Mouse (Mus musculus) Patski (cell line): ENCODE results near the gene F830045P16Rik. TPM values are rescaled to one million over a fixed set of nuclear protein-coding genes. Genes with fewer than 3 reads are reported as not detected.

Experiments used
- ATAC-seq: fragments of 100-300 bp; one replicate; pipeline ENCODE4 v1.8.0; 2021
- CTCF ChIA-PET: fragments of 350-600 bp; sonication (Branson Sonifier 250); formaldehyde crosslinking; loops from one replicate; lab custom pipeline; 2022; ENCODE audit warnings: inconsistent platforms; lab: Charles Lee
- POLR2A ChIA-PET: fragments of 350-600 bp; sonication (Branson Sonifier 250); formaldehyde crosslinking; loops from one replicate; lab custom pipeline; 2022; ENCODE audit warnings: antibody characterized with exemption, inconsistent platforms; lab: Charles Lee
- DNase-seq: peaks from one replicate; pipeline ENCODE4 v3.0.0-alpha.2; 2011; ENCODE audit warnings: low read depth, low spot score
- H3K27me3 ChIP-seq: fragments of 371-371 bp; one replicate; pipeline ENCODE4 v1.5.1; 2021
- CTCF ChIP-seq: fragments of 100-300 bp; IDR thresholded peaks from one replicate; pipeline ENCODE4 v1.5.1; 2021
- in situ Hi-C: fragments of 300-500 bp; cut with MboI; formaldehyde crosslinking; loops from 3 replicates; pipeline ENCODE4 v1.11.1; 2018; ENCODE audit warnings: low pct_unique_long_range_greater_than_20kb, mixed read lengths
- polyA plus RNA-seq: library from polyadenylated mRNA; unstranded; gene quantifications from one replicate; pipeline ENCODE4 v1.2.3, GENCODE M21; 2021

Gene F830045P16Rik
- not detected for polyA plus RNA-seq

- TF ChIP-seq CTCF, result no peak
- no peak for DNase-seq
- CTCF ChIA-PET, result interaction anchor here (1.1 kb wide), 1 partner anchor 19 kb away, joined by 3 read pairs; no protein-coding TSS in a partner anchor
- no peak for ATAC-seq
- POLR2A ChIA-PET, result no interaction called here
- no peaks in the 10 kb centered on the region for H3K27me3 ChIP-seq
- in situ Hi-C loops, result no loop called here
Measured at GRCm38 (mm10) chr2:129536377-129536776, at the start of gene F830045P16Rik. F830045P16Rik (minus strand) TSS chr2:129536602.

GRCm38 (mm10) chr2:129585904-129586514 is 49.6 kb upstream of the F830045P16Rik start:
- DNase-seq (no peak), ATAC-seq (no peak)
- in situ Hi-C loops, result no loop called here
- POLR2A ChIA-PET, result no interaction called here
- TF ChIP-seq CTCF, result no peak
- CTCF ChIA-PET, result no interaction called here
- peaks cover 2% of the 10 kb centered on the region for H3K27me3 ChIP-seq

DNA sequence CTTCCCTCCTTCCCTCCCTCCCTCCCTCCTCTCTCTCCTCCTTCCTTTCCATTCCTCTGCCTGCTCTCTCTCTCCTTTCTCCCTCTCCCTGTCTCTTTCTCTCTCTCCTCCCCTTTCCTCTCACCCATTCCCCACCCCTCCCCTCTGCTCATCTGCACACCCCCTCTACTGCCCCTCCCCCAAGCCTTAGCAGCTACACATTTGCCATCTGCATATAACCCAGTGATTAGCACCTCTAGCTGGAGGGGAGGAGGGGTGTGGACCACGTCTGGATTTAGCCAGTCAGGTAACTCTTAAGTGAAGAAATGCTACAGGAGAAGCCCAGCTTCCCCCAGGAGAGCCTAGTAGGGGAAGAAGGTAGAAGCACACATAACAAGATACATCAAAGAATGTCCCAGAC is 48.5 kb upstream of the F830045P16Rik start:
- no peak for DNase-seq
- ATAC-seq, result no peak
- ChIA-PET POLR2A (no interaction called here), CTCF (no interaction called here)
- in situ Hi-C loops, result no loop called here
- no peak for TF ChIP-seq CTCF
- H3K27me3 ChIP-seq, result peaks cover 2% of the 10 kb centered on the region

GRCm38 (mm10) chr2:129582261-129582660 is 45.9 kb upstream of the F830045P16Rik start:
- DNase-seq (no peak), ATAC-seq (no peak)
- TF ChIP-seq CTCF, result no peak
- in situ Hi-C loops, result no loop called here
- peaks cover 2% of the 10 kb centered on the region for H3K27me3 ChIP-seq
- CTCF ChIA-PET, result interaction anchor here (1.3 kb wide), 1 partner anchor 64 kb away, joined by 3 read pairs; no protein-coding TSS in a partner anchor
- POLR2A ChIA-PET, result no interaction called here

DNA sequence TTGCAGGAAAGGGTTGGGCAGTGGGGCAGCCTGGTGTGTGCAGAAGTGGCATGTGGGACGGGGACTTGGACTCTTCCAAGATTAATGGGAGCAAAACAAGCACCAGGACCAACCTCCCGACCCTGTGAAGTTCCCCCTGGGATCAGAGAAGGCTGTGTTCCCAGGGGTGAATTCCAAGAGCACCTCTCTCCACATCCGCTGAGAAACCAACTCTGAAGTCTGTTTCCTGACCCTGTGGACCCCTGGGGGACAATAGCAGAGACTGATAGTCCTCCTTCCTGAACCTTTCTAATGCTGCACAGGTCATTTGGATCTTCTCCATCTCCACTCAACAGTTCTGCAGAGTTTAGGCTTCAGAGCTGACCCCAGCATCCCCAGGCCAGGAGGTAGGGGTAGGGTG is 45.4 kb upstream of the F830045P16Rik start:
- no peaks in the 10 kb centered on the region for H3K27me3 ChIP-seq
- CTCF ChIA-PET, result no interaction called here
- ATAC-seq (no peak), DNase-seq (no peak)
- POLR2A ChIA-PET, result no interaction called here
- in situ Hi-C loops, result no loop called here
- TF ChIP-seq CTCF, result no peak

DNA sequence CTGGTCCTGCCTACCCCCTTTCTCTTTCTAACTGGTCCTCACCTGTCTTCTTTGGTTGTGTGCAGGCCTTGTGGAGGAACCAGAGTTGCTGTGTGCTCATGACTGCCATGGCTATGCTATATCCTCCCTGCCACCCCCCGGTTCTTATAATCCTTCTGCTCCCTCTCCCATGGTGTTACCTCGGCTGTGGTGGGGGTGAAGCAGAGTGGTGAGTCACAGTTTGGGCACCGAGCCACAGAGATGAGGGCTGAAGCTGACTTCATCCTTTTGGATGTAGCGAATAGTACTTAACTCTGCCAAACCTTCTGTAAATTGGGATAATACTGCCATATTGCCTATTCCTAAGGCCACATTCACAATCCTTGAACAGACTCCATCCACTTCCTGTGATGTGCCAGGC is 44.3 kb upstream of the F830045P16Rik start:
- ChIA-PET CTCF (no interaction called here), POLR2A (no interaction called here)
- TF ChIP-seq CTCF, result no peak
- in situ Hi-C loops, result no loop called here
- no peak for DNase-seq
- peak; percentile 8 for ATAC-seq
- H3K27me3 ChIP-seq, result no peaks in the 10 kb centered on the region

DNA sequence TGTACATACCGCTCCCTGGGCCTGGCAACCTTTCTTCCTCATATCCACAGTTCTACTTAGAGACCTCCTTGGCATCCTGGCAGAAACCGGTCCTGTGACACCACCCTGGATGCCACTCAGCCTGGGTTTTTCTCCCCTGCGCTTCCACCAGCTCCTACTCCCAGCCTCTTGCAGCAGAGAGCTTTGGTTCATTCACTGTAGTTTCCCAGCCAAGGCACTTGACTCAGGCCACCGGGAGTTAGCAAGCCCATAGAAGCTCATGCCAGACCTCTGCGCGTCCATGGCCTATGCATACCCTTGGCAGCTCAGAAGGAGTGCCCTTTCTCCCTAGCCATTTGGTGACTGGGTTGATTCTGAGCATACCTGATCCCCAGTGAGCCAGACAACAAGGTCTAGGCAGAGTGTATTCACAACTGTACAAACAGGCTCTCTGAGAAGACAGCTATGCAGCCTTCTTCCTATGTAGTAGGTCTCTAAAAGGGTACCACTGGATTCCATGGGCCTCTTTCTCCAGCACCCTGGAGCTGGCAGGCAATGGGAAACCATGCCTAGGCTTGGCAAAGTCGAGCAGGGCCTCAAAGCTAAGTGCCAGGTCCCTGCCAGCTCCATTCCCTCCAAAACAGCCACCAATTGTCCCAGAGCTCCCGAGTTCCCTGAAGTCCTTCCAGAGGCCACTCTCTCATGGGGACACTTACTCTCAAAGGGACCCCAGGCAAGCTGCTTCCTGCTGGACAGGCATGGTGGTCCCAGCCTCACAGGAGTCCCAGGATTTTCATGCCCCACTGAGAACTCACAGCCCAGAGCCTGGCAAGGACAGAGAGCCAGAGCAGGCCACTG is 40.4 kb upstream of the F830045P16Rik start:
- ChIA-PET POLR2A (no interaction called here), CTCF (interaction anchor here (1.2 to 1.7 kb wide), 2 partner anchors 9 to 18 kb away, joined by 3 to 4 read pairs; no protein-coding TSS in a partner anchor)
- TF ChIP-seq CTCF, result no peak
- in situ Hi-C loops, result no loop called here
- no peaks in the 10 kb centered on the region for H3K27me3 ChIP-seq
- no peak for DNase-seq
- ATAC-seq, result no peak

GRCm38 (mm10) chr2:129575113-129575512 is 38.7 kb upstream of the F830045P16Rik start:
- CTCF ChIA-PET, result no interaction called here
- ATAC-seq (no peak), DNase-seq (no peak)
- in situ Hi-C loops, result no loop called here
- no peak for TF ChIP-seq CTCF
- peaks cover 4% of the 10 kb centered on the region for H3K27me3 ChIP-seq
- POLR2A ChIA-PET, result no interaction called here

GRCm38 (mm10) chr2:129574395-129575046 is 38.1 kb upstream of the F830045P16Rik start:
- TF ChIP-seq CTCF, result no peak
- ATAC-seq, result no peak
- peaks cover 4% of the 10 kb centered on the region for H3K27me3 ChIP-seq
- CTCF ChIA-PET, result no interaction called here
- in situ Hi-C loops, result no loop called here
- DNase-seq, result no peak
- POLR2A ChIA-PET, result no interaction called here

DNA sequence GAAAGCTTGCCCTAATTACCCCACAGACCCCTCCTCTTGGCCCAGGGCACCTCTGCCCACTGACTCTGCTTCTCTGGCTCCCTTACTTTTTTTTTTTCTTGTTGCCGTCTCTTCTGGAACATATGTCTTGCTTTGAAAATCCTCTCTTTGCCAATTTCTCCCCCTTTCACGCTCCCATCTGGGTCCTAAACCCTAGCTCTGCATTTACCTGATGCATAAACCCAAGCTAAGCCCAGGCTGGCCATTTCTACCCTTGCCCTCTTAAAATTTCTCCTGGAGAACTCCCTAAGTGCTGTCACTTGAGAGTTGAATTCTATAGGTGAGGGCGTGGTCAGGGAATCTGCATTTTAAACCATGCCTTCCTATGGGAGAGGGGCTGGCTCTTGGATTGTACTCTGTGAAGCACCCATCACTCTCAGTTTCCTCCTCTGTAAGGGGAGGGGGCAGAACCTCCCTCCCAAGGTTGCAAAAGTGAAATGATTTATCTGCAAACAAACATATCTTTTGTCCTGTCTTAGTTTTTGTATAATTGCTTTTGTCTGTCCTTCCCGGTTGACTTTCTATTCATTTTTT is 37.4 kb upstream of the F830045P16Rik start:
- CTCF ChIA-PET, result no interaction called here
- in situ Hi-C loops, result no loop called here
- DNase-seq, result no peak
- no peak for ATAC-seq
- H3K27me3 ChIP-seq, result peaks cover 10% of the 10 kb centered on the region
- POLR2A ChIA-PET, result no interaction called here
- TF ChIP-seq CTCF, result no peak
